Mouse (Mus musculus) liver, postnatal 0 days (tissue): ENCODE data around the gene 2310022A10Rik.

Source experiments
- CTCF ChIP-seq: sonication (generic); IDR thresholded peaks from 2 replicates; pipeline ENCODE4 v1.5.1; 2016; ENCODE audit warnings: antibody characterized with exemption, low read depth
- EP300 ChIP-seq: IDR thresholded peaks from 2 replicates; pipeline ENCODE4 v1.6.1; 2016; ENCODE audit warnings: antibody characterized with exemption, low read depth, mild to moderate bottlenecking

DNA sequence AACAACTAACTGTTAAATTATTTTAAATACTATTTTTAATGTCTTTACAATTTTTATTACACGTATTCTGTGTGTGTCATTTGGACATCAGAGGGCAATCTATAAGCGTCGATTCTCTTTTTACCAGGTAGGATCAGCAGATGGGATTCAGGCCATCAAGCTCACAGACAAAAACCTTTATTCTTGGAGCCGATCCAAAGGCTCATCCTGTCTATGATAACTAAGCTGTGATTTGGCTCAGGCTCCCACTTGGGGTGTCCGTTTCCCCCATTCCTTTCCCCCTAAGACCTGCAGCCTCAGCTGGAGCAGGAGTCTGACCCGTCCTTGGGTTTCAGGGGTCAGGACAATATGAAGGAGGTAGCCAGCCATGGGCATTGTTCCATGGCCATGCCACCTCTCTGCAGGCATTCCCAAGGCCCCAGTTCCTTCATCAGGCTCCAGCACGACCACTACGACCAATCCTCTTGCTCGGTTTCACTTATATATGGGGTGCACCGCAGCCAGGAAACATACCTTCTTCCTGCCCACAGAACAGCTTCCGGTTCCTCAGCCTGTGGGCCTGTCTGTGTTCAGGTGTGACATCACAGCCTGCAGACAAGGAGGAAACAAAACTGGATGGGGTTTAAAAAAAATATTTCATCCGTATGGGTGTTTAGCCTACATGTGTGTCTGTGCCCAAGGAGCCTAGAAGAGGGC is 8.2 kb upstream of the 2310022A10Rik start:
- TF ChIP-seq CTCF (no peak), EP300 (no peak)
